Mouse (Mus musculus): Measurements from ENCODE around the gene Arhgap28. TPM values are rescaled to one million over a fixed set of nuclear protein-coding genes. Genes with fewer than 3 reads are reported as not detected.

Gene Arhgap28
- polyA plus RNA-seq, 2 experiments = 0.57 to 0.91 TPM

DNA sequence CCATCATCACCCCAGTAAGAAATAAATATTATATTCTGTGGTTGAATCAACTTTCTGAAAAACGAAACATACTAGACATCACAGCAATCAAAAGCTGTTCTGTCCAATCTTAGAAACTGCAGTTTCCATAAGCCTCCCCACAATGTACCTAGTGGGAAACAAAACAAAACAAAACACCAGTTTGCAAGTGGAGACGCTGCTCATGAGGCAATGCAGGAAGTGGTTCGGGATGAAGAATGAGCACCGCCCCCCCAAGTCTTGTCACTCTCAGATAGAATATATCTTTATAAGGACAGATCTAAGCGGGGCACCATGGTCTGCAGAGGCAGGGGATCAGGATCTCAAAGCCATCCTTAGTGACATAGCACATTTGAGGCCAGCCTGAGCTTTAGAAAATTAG lies 117.6 kb downstream of the Arhgap28 start:
- Histone ChIP-seq H3K4me3 (ENCODE audit: insufficient read depth in 1 of 2, low read depth in 2 of 2, low read length in 2 of 2) (no peak overlapping the region), H3K4me1 (replicated peaks; ENCODE audit: control insufficient read depth in 2 of 2, insufficient read depth in 2 of 2, low read length in 1 of 2) (no peaks in the 10 kb centered on the region), H3K4me2 (ENCODE audit: low read depth) (no peak overlapping the region), H3K36me3 (replicated peaks; ENCODE audit: control insufficient read depth, insufficient read depth, low read depth) (no peaks in the 10 kb centered on the region), H3K9me3 (ENCODE audit: control insufficient read depth, low read length) (no peaks in the 10 kb centered on the region), H3K27me3 (ENCODE audit: control insufficient read depth, insufficient read depth, low read length) (no peaks in the 10 kb centered on the region), H3K27ac (no peak overlapping the region), H3K9ac (replicated peaks) (no peak overlapping the region)
- 37% methylated on average over 5 of the region's 5 CpGs for WGBS (ENCODE audit: insufficient replicate concordance)
- TF ChIP-seq CTCF (IDR thresholded peaks at IDR 0.05; ENCODE audit: low read depth) (no peak), EP300 (IDR thresholded peaks at IDR 0.05; ENCODE audit: low read depth) (no peak)
- DNase-seq (ENCODE audit: low read depth in 3 of 3, low spot score in 3 of 3) = no peak
- ATAC-seq (ENCODE audit: insufficient read depth) = no peak

GRCm38 (mm10) chr17:67877599-67877998 lies 126.3 kb downstream of the Arhgap28 start:
- TF ChIP-seq CTCF (IDR thresholded peaks at IDR 0.05; ENCODE audit: low read depth) (no peak), EP300 (IDR thresholded peaks at IDR 0.05; ENCODE audit: low read depth) (no peak)
- no peaks in the 10 kb centered on the region for H3K36me3 ChIP-seq (replicated peaks; ENCODE audit: control insufficient read depth, insufficient read depth, low read depth)
- H3K4me2 ChIP-seq (ENCODE audit: low read depth) = no peak overlapping the region
- DNase-seq (ENCODE audit: low read depth in 3 of 3, low spot score in 3 of 3) (no peak), ATAC-seq (ENCODE audit: insufficient read depth) (no peak)
- H3K27ac ChIP-seq = no peak overlapping the region
- H3K27me3 ChIP-seq (ENCODE audit: control insufficient read depth, insufficient read depth, low read length) = no peaks in the 10 kb centered on the region
- H3K4me1 ChIP-seq (replicated peaks; ENCODE audit: control insufficient read depth in 2 of 2, insufficient read depth in 2 of 2, low read length in 1 of 2) = no peaks in the 10 kb centered on the region
- H3K9me3 ChIP-seq (ENCODE audit: control insufficient read depth, low read length) = no peaks in the 10 kb centered on the region
- H3K4me3 ChIP-seq (ENCODE audit: insufficient read depth in 1 of 2, low read depth in 2 of 2, low read length in 2 of 2) = no peak overlapping the region
- 78% methylated on average over 12 of the region's 12 CpGs for WGBS (ENCODE audit: insufficient replicate concordance)
- no peak overlapping the region for H3K9ac ChIP-seq (replicated peaks)

DNA sequence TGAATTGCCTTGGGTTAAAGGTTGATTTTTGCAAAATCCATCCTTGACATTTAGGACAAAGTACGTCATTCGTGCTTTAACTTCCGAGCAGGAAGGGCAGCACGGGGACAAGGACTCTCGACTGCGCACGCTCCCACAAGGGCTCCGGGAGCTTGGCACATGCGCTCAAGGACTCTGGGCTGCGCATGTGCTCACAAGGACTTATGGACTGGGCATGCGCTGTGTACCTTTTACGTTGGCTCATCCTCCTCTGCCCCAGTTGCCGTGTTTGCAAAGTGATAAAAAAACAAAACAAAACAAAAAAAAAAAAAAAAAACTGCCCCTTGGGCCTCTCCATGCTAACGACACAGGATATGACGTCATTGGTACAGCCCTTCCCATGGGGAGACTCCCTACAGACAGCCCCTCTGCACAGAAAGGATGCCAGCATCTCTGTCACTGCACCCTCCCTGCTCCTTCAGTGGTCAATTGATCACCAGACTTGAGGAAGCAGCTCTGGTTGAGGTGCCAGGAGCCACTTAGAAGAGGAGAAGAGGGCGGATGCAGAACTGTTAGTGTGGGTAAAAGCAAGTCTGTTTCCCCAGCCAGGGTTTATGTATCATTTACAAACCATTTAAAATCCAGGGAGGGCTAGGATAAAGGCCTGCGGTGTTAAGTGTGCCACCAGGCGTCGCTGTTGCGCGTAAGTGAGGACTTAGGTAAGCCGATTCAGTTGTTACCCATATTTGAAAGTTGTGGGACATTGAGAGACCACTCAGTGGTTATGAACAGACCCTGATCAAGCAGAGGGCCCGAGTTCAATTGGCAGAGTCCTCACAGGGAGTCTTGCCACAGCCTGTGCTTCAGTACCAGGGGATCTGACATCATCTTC lies 134.0 kb downstream of the Arhgap28 start:
- Histone ChIP-seq H3K4me1 (replicated peaks; ENCODE audit: control insufficient read depth in 2 of 2, insufficient read depth in 2 of 2, low read length in 1 of 2) (no peaks in the 10 kb centered on the region), H3K4me3 (ENCODE audit: insufficient read depth in 1 of 2, low read depth in 2 of 2, low read length in 2 of 2) (no peak overlapping the region), H3K27ac (no peak overlapping the region), H3K36me3 (replicated peaks; ENCODE audit: control insufficient read depth, insufficient read depth, low read depth) (no peaks in the 10 kb centered on the region), H3K9me3 (ENCODE audit: control insufficient read depth, low read length) (no peaks in the 10 kb centered on the region; the same call in 1 of the 2 replicates), H3K9ac (replicated peaks) (no peak overlapping the region), H3K27me3 (ENCODE audit: control insufficient read depth, insufficient read depth, low read length) (no peaks in the 10 kb centered on the region), H3K4me2 (ENCODE audit: low read depth) (no peak overlapping the region)
- ATAC-seq (ENCODE audit: insufficient read depth) = no peak
- DNase-seq (ENCODE audit: low read depth in 3 of 3, low spot score in 3 of 3) = peak in 1 of 3 experiments; percentile 7
- TF ChIP-seq EP300 (IDR thresholded peaks at IDR 0.05; ENCODE audit: low read depth) (no peak), CTCF (IDR thresholded peaks at IDR 0.05; ENCODE audit: low read depth) (peak; percentile 63)
- 60% methylated on average over 23 of the region's 23 CpGs for WGBS (ENCODE audit: insufficient replicate concordance)

GRCm38 (mm10) chr17:67866541-67867241 lies 137.2 kb downstream of the Arhgap28 start:
- TF ChIP-seq CTCF (IDR thresholded peaks at IDR 0.05; ENCODE audit: low read depth) (no peak), EP300 (IDR thresholded peaks at IDR 0.05; ENCODE audit: low read depth) (no peak)
- no peak overlapping the region for H3K27ac ChIP-seq
- no peaks in the 10 kb centered on the region for H3K27me3 ChIP-seq (ENCODE audit: control insufficient read depth, insufficient read depth, low read length)
- no peak for DNase-seq (ENCODE audit: low read depth in 3 of 3, low spot score in 3 of 3)
- no peak for ATAC-seq (ENCODE audit: insufficient read depth)
- no peak overlapping the region for H3K4me2 ChIP-seq (ENCODE audit: low read depth)
- H3K4me3 ChIP-seq (ENCODE audit: insufficient read depth in 1 of 2, low read depth in 2 of 2, low read length in 2 of 2) = no peak overlapping the region
- no peak overlapping the region for H3K9ac ChIP-seq (replicated peaks)
- no peaks in the 10 kb centered on the region for H3K36me3 ChIP-seq (replicated peaks; ENCODE audit: control insufficient read depth, insufficient read depth, low read depth)
- WGBS (ENCODE audit: insufficient replicate concordance) = 71% methylated on average over 20 of the region's 20 CpGs
- H3K9me3 ChIP-seq (ENCODE audit: control insufficient read depth, low read length) = no peaks in the 10 kb centered on the region; the same call in 1 of the 2 replicates
- no peaks in the 10 kb centered on the region for H3K4me1 ChIP-seq (replicated peaks; ENCODE audit: control insufficient read depth in 2 of 2, insufficient read depth in 2 of 2, low read length in 1 of 2)

GRCm38 (mm10) chr17:67866026-67866425 lies 137.9 kb downstream of the Arhgap28 start:
- no peak overlapping the region for H3K27ac ChIP-seq
- no peak overlapping the region for H3K9ac ChIP-seq (replicated peaks)
- H3K27me3 ChIP-seq (ENCODE audit: control insufficient read depth, insufficient read depth, low read length) = no peaks in the 10 kb centered on the region
- H3K4me3 ChIP-seq (ENCODE audit: insufficient read depth in 1 of 2, low read depth in 2 of 2, low read length in 2 of 2) = no peak overlapping the region
- 72% methylated on average over 9 of the region's 9 CpGs for WGBS (ENCODE audit: insufficient replicate concordance)
- no peaks in the 10 kb centered on the region for H3K4me1 ChIP-seq (replicated peaks; ENCODE audit: control insufficient read depth in 2 of 2, insufficient read depth in 2 of 2, low read length in 1 of 2)
- no peak for DNase-seq (ENCODE audit: low read depth in 3 of 3, low spot score in 3 of 3)
- no peaks in the 10 kb centered on the region for H3K36me3 ChIP-seq (replicated peaks; ENCODE audit: control insufficient read depth, insufficient read depth, low read depth)
- no peaks in the 10 kb centered on the region; the same call in 1 of the 2 replicates for H3K9me3 ChIP-seq (ENCODE audit: control insufficient read depth, low read length)
- ATAC-seq (ENCODE audit: insufficient read depth) = no peak
- TF ChIP-seq EP300 (IDR thresholded peaks at IDR 0.05; ENCODE audit: low read depth) (no peak), CTCF (IDR thresholded peaks at IDR 0.05; ENCODE audit: low read depth) (no peak)
- H3K4me2 ChIP-seq (ENCODE audit: low read depth) = no peak overlapping the region
